Mouse (Mus musculus) stomach, embryonic 15.5 days (tissue): Measurements from ENCODE around the gene Olfr137. TPM values are rescaled to one million over a fixed set of nuclear protein-coding genes. Genes with fewer than 3 reads are reported as not detected.

ENCODE experiments used
- ATAC-seq: fragments of 200-750 bp; cut with Nextera tagmentation; 2 replicates; pipeline ENCODE4 v1.8.0; 2017; ENCODE audit warnings: low read depth, moderate number of reproducible peaks, moderate TSS enrichment; ENCODE audit not compliant: insufficient read depth, low FRiP score
- H3K27ac ChIP-seq: fragments of 300-500 bp; sonication (generic); 2 replicates; pipeline ENCODE4 v1.5.1; 2015; ENCODE audit warnings: mild to moderate bottlenecking, inconsistent platforms
- H3K27me3 ChIP-seq: fragments of 300-500 bp; sonication (generic); replicated peaks from 2 replicates; pipeline ENCODE4 v1.6.1; 2015; ENCODE audit warnings: inconsistent platforms
- H3K36me3 ChIP-seq: fragments of 300-500 bp; sonication (generic); 2 replicates; pipeline ENCODE4 v1.6.1; 2015; ENCODE audit warnings: inconsistent platforms
- H3K4me1 ChIP-seq: fragments of 300-500 bp; sonication (generic); 2 replicates; pipeline ENCODE4 v1.6.1; 2015; ENCODE audit warnings: inconsistent platforms
- H3K4me2 ChIP-seq: fragments of 300-500 bp; sonication (generic); 2 replicates; pipeline ENCODE4 v1.6.1; 2015; ENCODE audit warnings: mild to moderate bottlenecking, inconsistent platforms
- H3K4me3 ChIP-seq: fragments of 300-500 bp; sonication (generic); replicated peaks from 2 replicates; pipeline ENCODE4 v1.5.1; 2015; ENCODE audit warnings: inconsistent platforms
- H3K9ac ChIP-seq: fragments of 300-500 bp; sonication (generic); 2 replicates; pipeline ENCODE4 v1.6.1; 2015; ENCODE audit warnings: inconsistent platforms
- H3K9me3 ChIP-seq: fragments of 300-500 bp; sonication (generic); 2 replicates; pipeline ENCODE4 v1.6.1; 2016; ENCODE audit warnings: inconsistent platforms
- WGBS: fragments of 180-500 bp; shearing (Covaris S2); methylation state at CpG from one replicate; pipeline ENCODE4 v1.1.7; 2015; 5-methylcytosine and 5-hydroxymethylcytosine counted together
- polyA plus RNA-seq: library from polyadenylated mRNA; unstranded; fragments of >200 nt; fragmentation: Nextera tagmentation; extraction: Ambion mirVana; gene quantifications from 2 replicates; pipeline ENCODE4 v1.2.1, GENCODE M21; 2015

Olfr137 gene
- polyA plus RNA-seq: not detected in 2 replicates

GRCm38 (mm10) chr17:38307470-38307869 is at the start of gene Olfr137:
Olfr137 (minus strand) TSS chr17:38307570.
- no peak within 1 kb of the TSS for H3K9ac ChIP-seq
- no peak within 1 kb of the TSS for H3K4me3 ChIP-seq
- H3K27ac ChIP-seq: no peak within 1 kb of the TSS
- H3K9me3 ChIP-seq: no peaks in the 10 kb centered on the region
- no peaks in the 10 kb centered on the region for H3K27me3 ChIP-seq
- no peak for ATAC-seq
- no peak within 1 kb of the TSS for H3K4me2 ChIP-seq
- no peaks in the 10 kb centered on the region for H3K4me1 ChIP-seq
- no peaks in the 10 kb centered on the region for H3K36me3 ChIP-seq

GRCm38 (mm10) chr17:38329531-38329930 is 22.2 kb upstream of the Olfr137 start, which contains the start of gene Olfr136:
Olfr136 (plus strand) TSS chr17:38329831.
- Histone ChIP-seq H3K9me3 (no peaks in the 10 kb centered on the region), H3K36me3 (no peaks in the 10 kb centered on the region), H3K4me1 (no peaks in the 10 kb centered on the region), H3K27me3 (no peaks in the 10 kb centered on the region), H3K9ac (no peak within 1 kb of the TSS), H3K27ac (no peak within 1 kb of the TSS), H3K4me2 (no peak within 1 kb of the TSS), H3K4me3 (no peak within 1 kb of the TSS)
- no peak for ATAC-seq

- WGBS: 60% methylated on average over 1 of the region's 1 CpGs
- Histone ChIP-seq H3K27me3 (no peaks in the 10 kb centered on the region), H3K9ac (no peak within 1 kb of the TSS), H3K9me3 (no peaks in the 10 kb centered on the region), H3K36me3 (no peaks in the 10 kb centered on the region), H3K4me3 (no peak within 1 kb of the TSS), H3K4me2 (no peak within 1 kb of the TSS), H3K27ac (no peak within 1 kb of the TSS), H3K4me1 (no peaks in the 10 kb centered on the region)
- no peak for ATAC-seq
These were observed 46.6 kb downstream of the Olfr137 start, which contains the start of gene Olfr138 for GRCm38 (mm10) chr17:38260735-38261134. Olfr138 (plus strand) TSS chr17:38261035.

Other genes starting within 250 kb of the Olfr137 start
- not detected in 2 replicates for gene Olfr129, start 247.5 kb downstream of the Olfr137 start, polyA plus RNA-seq
- not detected in 2 replicates for gene Olfr130, start 243.6 kb downstream of the Olfr137 start, polyA plus RNA-seq
- not detected in 2 replicates for gene Olfr131, start 218.9 kb downstream of the Olfr137 start, polyA plus RNA-seq
- not detected in 2 replicates for gene Olfr132, start 173.0 kb downstream of the Olfr137 start, polyA plus RNA-seq
- gene Olfr133, start 162.3 kb downstream of the Olfr137 start, polyA plus RNA-seq: not detected in 2 replicates
- not detected in 2 replicates for gene Olfr134, start 136.2 kb downstream of the Olfr137 start, polyA plus RNA-seq
- gene Olfr135, start 103.2 kb downstream of the Olfr137 start, polyA plus RNA-seq: not detected in 2 replicates
- gene Olfr138, start 46.5 kb downstream of the Olfr137 start, polyA plus RNA-seq: not detected in 2 replicates
- not detected in 2 replicates for gene Olfr136, start 22.3 kb upstream of the Olfr137 start, polyA plus RNA-seq
- not detected in 2 replicates for gene Esp36, start 112.6 kb upstream of the Olfr137 start, polyA plus RNA-seq
- not detected in 2 replicates for gene Esp34, start 246.6 kb upstream of the Olfr137 start, polyA plus RNA-seq